Mouse (Mus musculus): ENCODE data around the gene Sytl2. TPM values are rescaled to one million over a fixed set of nuclear protein-coding genes. Genes with fewer than 3 reads are reported as not detected.

The Sytl2 gene
- polyA plus RNA-seq, 1 experiment: 21.2 TPM

- TF ChIP-seq MAX (IDR thresholded peaks at IDR 0.05; ENCODE audit: low read depth) (no peak), REST (IDR thresholded peaks at IDR 0.05; ENCODE audit: insufficient read depth, insufficient read length) (no peak), E2F4 (IDR thresholded peaks at IDR 0.05; ENCODE audit: insufficient read depth) (no peak), TCF3 (IDR thresholded peaks at IDR 0.05; ENCODE audit: insufficient read length, low read depth) (no peak), MYOD1 (IDR thresholded peaks at IDR 0.05; ENCODE audit: control insufficient read depth in 1 of 3, insufficient read length in 2 of 3, low read depth in 2 of 3) (peak; percentile 19 to 74 (median 36)), TCF12 (IDR thresholded peaks at IDR 0.05; ENCODE audit: insufficient read depth, poor library complexity, severe bottlenecking) (peak; percentile 14), USF1 (IDR thresholded peaks at IDR 0.05; ENCODE audit: low read depth) (no peak), MYOG (IDR thresholded peaks at IDR 0.05; ENCODE audit: control insufficient read depth in 1 of 3, insufficient read depth in 1 of 3, insufficient read length in 2 of 3, low read depth in 2 of 3) (peak; percentile 27 to 76 (median 44)), CEBPB (IDR thresholded peaks at IDR 0.05; ENCODE audit: insufficient read depth, poor library complexity, severe bottlenecking) (no peak)
- Histone ChIP-seq H3K4me3 (no peak overlapping the region), H3K79me2 (ENCODE audit: control insufficient read depth, insufficient read depth) (peaks cover 4% of the 10 kb centered on the region), H3ac (ENCODE audit: control insufficient read depth, insufficient read length) (no peak overlapping the region), H3K27me3 (ENCODE audit: control insufficient read depth, insufficient read depth, insufficient read length) (no peaks in the 10 kb centered on the region), H3K4me2 (ENCODE audit: low read depth) (peak overlapping the region; percentile 9), H3K36me3 (ENCODE audit: control insufficient read depth, insufficient read depth) (peaks cover 16% of the 10 kb centered on the region)
These were observed 60.7 kb downstream of the Sytl2 start for GRCm38 (mm10) chr7:90362788-90363187.

GRCm38 (mm10) chr7:90370071-90370851 lies 68.2 kb downstream of the Sytl2 start:
- Histone ChIP-seq H3K79me2 (ENCODE audit: control insufficient read depth, insufficient read depth) (peaks cover 4% of the 10 kb centered on the region), H3K27me3 (ENCODE audit: control insufficient read depth, insufficient read depth, insufficient read length) (no peaks in the 10 kb centered on the region), H3ac (ENCODE audit: control insufficient read depth, insufficient read length) (no peak overlapping the region), H3K4me3 (no peak overlapping the region), H3K36me3 (ENCODE audit: control insufficient read depth, insufficient read depth) (peaks cover 5% of the 10 kb centered on the region), H3K4me2 (ENCODE audit: low read depth) (peak overlapping the region; percentile 65)
- no peak for TF ChIP-seq POLR2A (IDR thresholded peaks at IDR 0.05; ENCODE audit: insufficient read length, low read depth)
- no peak for TF ChIP-seq MAX (IDR thresholded peaks at IDR 0.05; ENCODE audit: low read depth)
- no peak for TF ChIP-seq REST (IDR thresholded peaks at IDR 0.05; ENCODE audit: insufficient read depth, insufficient read length)
- TF ChIP-seq TCF12 (IDR thresholded peaks at IDR 0.05; ENCODE audit: insufficient read depth, poor library complexity, severe bottlenecking): no peak
- TF ChIP-seq USF1 (IDR thresholded peaks at IDR 0.05; ENCODE audit: low read depth): no peak
- TF ChIP-seq E2F4 (IDR thresholded peaks at IDR 0.05; ENCODE audit: insufficient read depth): no peak
- no peak for TF ChIP-seq TCF3 (IDR thresholded peaks at IDR 0.05; ENCODE audit: insufficient read length, low read depth)
- no peak for TF ChIP-seq SRF (IDR thresholded peaks at IDR 0.05; ENCODE audit: control insufficient read depth, insufficient read length, low read depth)
- no peak for TF ChIP-seq MYOD1 (IDR thresholded peaks at IDR 0.05; ENCODE audit: control insufficient read depth in 1 of 3, insufficient read length in 2 of 3, low read depth in 2 of 3)
- no peak for TF ChIP-seq POLR2AphosphoS2 (IDR thresholded peaks at IDR 0.05; ENCODE audit: insufficient read length, low read depth)
- TF ChIP-seq CEBPB (IDR thresholded peaks at IDR 0.05; ENCODE audit: insufficient read depth, poor library complexity, severe bottlenecking): no peak
- no peak for TF ChIP-seq MYOG (IDR thresholded peaks at IDR 0.05; ENCODE audit: control insufficient read depth in 1 of 3, insufficient read depth in 1 of 3, insufficient read length in 2 of 3, low read depth in 2 of 3)

- H3K4me3 ChIP-seq: no peak overlapping the region
- peaks cover 8% of the 10 kb centered on the region for H3K36me3 ChIP-seq (ENCODE audit: control insufficient read depth, insufficient read depth)
- H3K79me2 ChIP-seq (ENCODE audit: control insufficient read depth, insufficient read depth): no peaks in the 10 kb centered on the region
- H3ac ChIP-seq (ENCODE audit: control insufficient read depth, insufficient read length): no peak overlapping the region
- no peak overlapping the region for H3K4me2 ChIP-seq (ENCODE audit: low read depth)
- H3K27me3 ChIP-seq (ENCODE audit: control insufficient read depth, insufficient read depth, insufficient read length): no peaks in the 10 kb centered on the region
- no peak for TF ChIP-seq E2F4 (IDR thresholded peaks at IDR 0.05; ENCODE audit: insufficient read depth)
- TF ChIP-seq MYOG (IDR thresholded peaks at IDR 0.05; ENCODE audit: control insufficient read depth in 1 of 3, insufficient read depth in 1 of 3, insufficient read length in 2 of 3, low read depth in 2 of 3): peak in 1 of 3 experiments; percentile 15
These were observed 70.8 kb downstream of the Sytl2 start for GRCm38 (mm10) chr7:90372804-90373203.

- Histone ChIP-seq H3ac (ENCODE audit: control insufficient read depth, insufficient read length) (no peak overlapping the region), H3K27me3 (ENCODE audit: control insufficient read depth, insufficient read depth, insufficient read length) (no peaks in the 10 kb centered on the region)
These were observed 82.4 kb downstream of the Sytl2 start for GRCm38 (mm10) chr7:90384411-90384810.

More at GRCm38 (mm10) chr7:90384411-90384810, 82.4 kb downstream of the Sytl2 start:
- H3K79me2 ChIP-seq (ENCODE audit: control insufficient read depth, insufficient read depth): no peaks in the 10 kb centered on the region
- peaks cover 18% of the 10 kb centered on the region for H3K36me3 ChIP-seq (ENCODE audit: control insufficient read depth, insufficient read depth)
- no peak for TF ChIP-seq MAX (IDR thresholded peaks at IDR 0.05; ENCODE audit: low read depth)
- TF ChIP-seq REST (IDR thresholded peaks at IDR 0.05; ENCODE audit: insufficient read depth, insufficient read length): no peak
- TF ChIP-seq TCF3 (IDR thresholded peaks at IDR 0.05; ENCODE audit: insufficient read length, low read depth): no peak
- no peak for TF ChIP-seq MYOG (IDR thresholded peaks at IDR 0.05; ENCODE audit: control insufficient read depth in 1 of 3, insufficient read depth in 1 of 3, insufficient read length in 2 of 3, low read depth in 2 of 3)
- no peak for TF ChIP-seq SRF (IDR thresholded peaks at IDR 0.05; ENCODE audit: control insufficient read depth, insufficient read length, low read depth)
- TF ChIP-seq USF1 (IDR thresholded peaks at IDR 0.05; ENCODE audit: low read depth): no peak
- no peak for TF ChIP-seq E2F4 (IDR thresholded peaks at IDR 0.05; ENCODE audit: insufficient read depth)
- TF ChIP-seq TCF12 (IDR thresholded peaks at IDR 0.05; ENCODE audit: insufficient read depth, poor library complexity, severe bottlenecking): no peak
- TF ChIP-seq POLR2A (IDR thresholded peaks at IDR 0.05; ENCODE audit: insufficient read length, low read depth): no peak
- TF ChIP-seq MYOD1 (IDR thresholded peaks at IDR 0.05; ENCODE audit: control insufficient read depth in 1 of 3, insufficient read length in 2 of 3, low read depth in 2 of 3): no peak
- TF ChIP-seq POLR2AphosphoS2 (IDR thresholded peaks at IDR 0.05; ENCODE audit: insufficient read length, low read depth): no peak
- TF ChIP-seq CEBPB (IDR thresholded peaks at IDR 0.05; ENCODE audit: insufficient read depth, poor library complexity, severe bottlenecking): no peak
- no peak overlapping the region for H3K4me3 ChIP-seq
- no peak overlapping the region for H3K4me2 ChIP-seq (ENCODE audit: low read depth)

All from myocyte (in vitro differentiated cells).